Mouse (Mus musculus): ENCODE measurements around the gene Pdcd11. TPM values are rescaled to one million over a fixed set of nuclear protein-coding genes. Genes with fewer than 3 reads are reported as not detected.

Pdcd11 gene
- polyA plus RNA-seq, 1 experiment, result 42.4 TPM

DNA sequence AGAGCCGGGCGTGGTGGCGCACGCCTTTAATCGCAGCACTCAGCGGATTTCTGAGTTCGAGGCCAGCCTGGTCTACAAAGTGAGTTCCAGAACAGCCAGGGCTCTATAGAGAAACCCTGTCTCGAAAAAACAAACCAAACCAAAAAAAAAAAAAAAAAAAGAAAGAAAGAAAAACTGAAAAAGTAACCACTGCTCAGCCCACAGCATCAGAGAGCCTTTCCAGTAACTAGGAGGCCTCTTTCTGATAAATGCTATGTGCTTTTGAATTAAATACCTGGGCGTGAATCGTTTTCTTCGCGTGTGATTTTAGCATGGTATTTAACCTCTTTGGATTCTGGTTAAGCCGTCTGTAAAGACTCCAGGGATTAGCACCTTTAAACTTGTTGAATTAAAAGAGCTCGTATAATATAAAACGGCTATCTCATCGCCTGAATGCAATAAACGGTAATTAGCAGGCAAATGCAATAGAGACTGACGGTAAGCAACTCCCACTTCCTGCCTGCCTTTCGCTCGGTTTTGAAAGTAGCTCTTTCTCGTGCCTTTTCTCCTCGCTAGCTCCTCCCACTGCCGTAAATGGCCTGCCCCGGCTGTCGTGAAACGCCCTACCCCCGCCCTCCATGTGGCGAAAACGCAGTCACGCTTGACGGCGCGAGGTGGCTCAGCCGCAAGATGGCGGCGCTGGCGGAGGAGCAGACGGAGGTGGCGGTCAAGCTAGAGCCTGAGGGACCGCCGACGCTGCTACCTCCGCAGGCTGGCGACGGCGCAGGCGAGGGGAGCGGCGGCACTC lies 23.3 kb upstream of the Pdcd11 start, which contains the start of gene Taf5:
Gene Taf5 (plus strand): TSS at position 651 of the 787 bp plus-strand sequence.
- peaks cover 16% of the 10 kb centered on the region for H3K36me3 ChIP-seq (ENCODE audit: control insufficient read depth, insufficient read depth, low read length, poor library complexity, severe bottlenecking)
- H3K4me3 ChIP-seq (ENCODE audit: low read depth, low read length), result peak within 1 kb of the TSS; percentile 66
- no peaks in the 10 kb centered on the region for H3K27me3 ChIP-seq (ENCODE audit: control insufficient read depth, insufficient read depth, low read length, poor library complexity, severe bottlenecking)
- H3K4me1 ChIP-seq (ENCODE audit: control insufficient read depth, insufficient read depth, low read length), result no peaks in the 10 kb centered on the region
- TF ChIP-seq POLR2A (IDR thresholded peaks at IDR 0.05; ENCODE audit: insufficient read depth, low read length) (peak; percentile 98), CTCF (IDR thresholded peaks at IDR 0.05; ENCODE audit: low read depth, low read length) (no peak), EP300 (IDR thresholded peaks at IDR 0.05; ENCODE audit: insufficient read depth, low read depth, low read length) (peak; percentile 52; the same call in 1 of the 2 replicates)
- peak within 1 kb of the TSS; percentile 91 for H3K9ac ChIP-seq (ENCODE audit: low read depth, poor library complexity, severe bottlenecking)
- H3K27ac ChIP-seq (ENCODE audit: insufficient read depth, low read length), result peak within 1 kb of the TSS; percentile 24; the same call in 1 of the 2 replicates
- no peaks in the 10 kb centered on the region for H3K9me3 ChIP-seq (replicated peaks; ENCODE audit: control insufficient read depth, insufficient read depth, low read length, poor library complexity, severe bottlenecking)

DNA sequence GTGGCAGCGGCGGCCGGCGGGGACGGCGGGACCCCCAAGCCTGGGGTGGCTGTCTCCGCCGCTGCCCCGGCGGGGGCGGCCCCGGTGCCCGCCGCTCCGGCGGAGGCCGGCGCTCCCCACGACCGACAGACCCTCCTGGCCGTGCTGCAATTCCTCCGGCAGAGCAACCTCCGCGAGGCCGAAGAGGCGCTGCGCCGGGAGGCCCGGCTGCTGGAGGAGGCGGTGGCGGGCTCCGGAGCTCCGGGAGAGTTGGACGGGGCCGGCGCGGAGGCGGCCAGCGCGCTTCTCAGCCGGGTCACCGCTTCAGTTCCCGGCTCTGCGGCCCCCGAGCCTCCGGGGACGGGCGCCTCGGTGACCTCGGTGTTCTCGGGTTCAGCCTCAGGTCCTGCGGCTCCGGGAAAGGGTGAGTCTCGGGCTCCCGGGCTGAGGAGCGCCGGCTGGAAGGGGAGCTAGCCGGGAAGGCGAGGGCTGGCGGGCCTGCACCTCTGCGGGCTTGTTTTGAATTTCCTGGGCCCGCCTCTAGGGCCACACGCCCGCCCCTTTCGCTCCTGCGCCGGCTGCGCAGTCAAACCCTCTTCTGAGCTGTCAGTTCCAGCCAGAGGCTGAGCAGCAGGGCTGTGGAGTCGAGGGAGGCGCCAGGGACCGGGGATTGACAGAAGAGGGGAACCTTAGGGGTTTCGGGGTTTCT lies 22.5 kb upstream of the Pdcd11 start:
- Histone ChIP-seq H3K4me1 (ENCODE audit: control insufficient read depth, insufficient read depth, low read length) (no peaks in the 10 kb centered on the region), H3K9me3 (replicated peaks; ENCODE audit: control insufficient read depth, insufficient read depth, low read length, poor library complexity, severe bottlenecking) (no peaks in the 10 kb centered on the region), H3K4me3 (ENCODE audit: low read depth, low read length) (peak overlapping the region; percentile 66), H3K27ac (ENCODE audit: insufficient read depth, low read length) (no peak overlapping the region), H3K9ac (ENCODE audit: low read depth, poor library complexity, severe bottlenecking) (peak overlapping the region; percentile 91), H3K27me3 (ENCODE audit: control insufficient read depth, insufficient read depth, low read length, poor library complexity, severe bottlenecking) (no peaks in the 10 kb centered on the region), H3K36me3 (ENCODE audit: control insufficient read depth, insufficient read depth, low read length, poor library complexity, severe bottlenecking) (peaks cover 20% of the 10 kb centered on the region)
- no peak for TF ChIP-seq CTCF (IDR thresholded peaks at IDR 0.05; ENCODE audit: low read depth, low read length)
- TF ChIP-seq EP300 (IDR thresholded peaks at IDR 0.05; ENCODE audit: insufficient read depth, low read depth, low read length), result no peak
- no peak for TF ChIP-seq POLR2A (IDR thresholded peaks at IDR 0.05; ENCODE audit: insufficient read depth, low read length)

DNA sequence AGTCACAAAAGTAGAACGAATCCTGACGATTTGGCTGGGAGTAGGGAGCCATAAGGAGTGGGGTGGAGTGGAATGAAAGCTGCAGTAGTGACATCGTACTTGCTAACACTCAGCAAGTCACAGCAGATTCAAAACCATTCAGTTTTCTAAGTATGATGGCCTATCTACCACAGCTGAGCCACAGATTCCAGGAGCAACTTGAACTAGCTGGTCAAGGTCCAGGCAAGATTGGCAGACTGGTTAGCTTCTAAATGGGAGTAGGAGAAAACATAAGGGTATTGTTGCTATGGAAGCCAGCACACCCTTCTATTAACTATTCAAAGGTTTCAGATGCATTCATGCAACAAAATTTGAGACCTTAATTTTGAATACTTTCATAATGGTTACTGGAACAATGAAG lies 2.3 kb upstream of the Pdcd11 start:
- no peak overlapping the region for H3K4me3 ChIP-seq (ENCODE audit: low read depth, low read length)
- TF ChIP-seq CTCF (IDR thresholded peaks at IDR 0.05; ENCODE audit: low read depth, low read length) (no peak), POLR2A (IDR thresholded peaks at IDR 0.05; ENCODE audit: insufficient read depth, low read length) (no peak), EP300 (IDR thresholded peaks at IDR 0.05; ENCODE audit: insufficient read depth, low read depth, low read length) (no peak)
- no peaks in the 10 kb centered on the region for H3K9me3 ChIP-seq (replicated peaks; ENCODE audit: control insufficient read depth, insufficient read depth, low read length, poor library complexity, severe bottlenecking)
- no peaks in the 10 kb centered on the region for H3K27me3 ChIP-seq (ENCODE audit: control insufficient read depth, insufficient read depth, low read length, poor library complexity, severe bottlenecking)
- peaks cover 37% of the 10 kb centered on the region for H3K36me3 ChIP-seq (ENCODE audit: control insufficient read depth, insufficient read depth, low read length, poor library complexity, severe bottlenecking)
- no peaks in the 10 kb centered on the region for H3K4me1 ChIP-seq (ENCODE audit: control insufficient read depth, insufficient read depth, low read length)
- no peak overlapping the region for H3K9ac ChIP-seq (ENCODE audit: low read depth, poor library complexity, severe bottlenecking)
- H3K27ac ChIP-seq (ENCODE audit: insufficient read depth, low read length), result no peak overlapping the region

DNA sequence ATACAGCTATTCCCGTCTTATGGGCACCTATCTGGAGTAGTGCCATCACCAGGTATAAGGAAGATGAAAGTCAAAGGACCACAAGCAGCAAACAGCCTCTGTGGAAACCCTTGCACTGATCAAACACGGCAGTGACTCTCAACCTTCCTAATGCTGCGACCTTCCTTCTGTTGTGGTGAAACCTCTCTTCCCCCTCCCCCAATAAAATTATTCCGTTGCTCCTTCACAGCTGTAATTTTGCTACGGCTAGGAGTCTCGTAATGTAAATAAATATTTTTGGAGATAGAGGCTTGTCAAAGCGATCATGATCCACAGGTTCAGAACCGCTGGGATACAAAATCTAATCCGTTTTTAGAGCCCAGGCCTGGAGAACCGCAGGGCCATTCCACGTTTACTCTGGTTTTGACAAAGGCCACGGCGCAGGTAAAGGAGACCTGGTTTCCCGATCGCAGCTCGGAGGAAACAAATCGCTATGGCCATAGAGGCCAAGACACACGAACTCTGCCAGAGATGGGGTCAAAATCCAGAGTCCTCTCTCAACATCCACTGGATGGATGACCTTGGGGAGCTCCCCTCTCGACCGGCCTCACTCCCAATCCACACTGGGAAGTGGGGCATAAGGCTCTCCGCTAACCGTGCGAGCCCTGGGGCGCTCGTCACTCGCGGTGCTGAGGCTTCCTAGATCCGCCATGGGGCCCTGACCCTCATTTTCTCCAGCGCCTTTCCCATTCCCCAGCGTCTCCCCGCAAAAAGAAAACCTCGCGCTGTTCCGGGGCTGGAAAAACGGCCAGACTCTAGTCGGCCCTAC lies 646 bp upstream of the Pdcd11 start:
- H3K4me3 ChIP-seq (ENCODE audit: low read depth, low read length), result peak overlapping the region; percentile 80
- peak overlapping the region; percentile 18 for H3K27ac ChIP-seq (ENCODE audit: insufficient read depth, low read length)
- no peaks in the 10 kb centered on the region for H3K4me1 ChIP-seq (ENCODE audit: control insufficient read depth, insufficient read depth, low read length)
- peaks cover 28% of the 10 kb centered on the region for H3K36me3 ChIP-seq (ENCODE audit: control insufficient read depth, insufficient read depth, low read length, poor library complexity, severe bottlenecking)
- TF ChIP-seq CTCF (IDR thresholded peaks at IDR 0.05; ENCODE audit: low read depth, low read length) (no peak), EP300 (IDR thresholded peaks at IDR 0.05; ENCODE audit: insufficient read depth, low read depth, low read length) (no peak), POLR2A (IDR thresholded peaks at IDR 0.05; ENCODE audit: insufficient read depth, low read length) (no peak)
- H3K9ac ChIP-seq (ENCODE audit: low read depth, poor library complexity, severe bottlenecking), result peak overlapping the region; percentile 84
- no peaks in the 10 kb centered on the region for H3K27me3 ChIP-seq (ENCODE audit: control insufficient read depth, insufficient read depth, low read length, poor library complexity, severe bottlenecking)
- no peaks in the 10 kb centered on the region for H3K9me3 ChIP-seq (replicated peaks; ENCODE audit: control insufficient read depth, insufficient read depth, low read length, poor library complexity, severe bottlenecking)

DNA sequence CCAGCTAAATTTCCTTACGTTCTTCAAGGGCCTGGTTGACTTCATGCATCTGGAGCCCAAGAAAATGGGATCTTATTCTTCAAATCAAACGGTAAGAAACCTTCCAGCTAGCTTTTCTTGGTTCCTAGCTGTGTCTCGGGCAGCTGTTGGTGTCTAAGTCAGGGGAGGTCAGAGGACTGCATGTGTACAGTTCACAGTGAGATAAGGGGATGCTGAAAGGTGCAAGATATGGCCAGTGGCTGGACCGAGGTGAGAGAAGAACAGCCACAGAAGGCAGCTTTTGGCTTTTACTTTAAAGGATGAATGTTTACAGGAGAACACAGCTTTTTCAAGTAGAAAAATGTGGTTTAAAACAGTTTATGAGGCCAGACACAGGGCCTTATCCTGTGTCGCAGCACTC lies 10.5 kb downstream of the Pdcd11 start:
- TF ChIP-seq POLR2A (IDR thresholded peaks at IDR 0.05; ENCODE audit: insufficient read depth, low read length) (no peak), EP300 (IDR thresholded peaks at IDR 0.05; ENCODE audit: insufficient read depth, low read depth, low read length) (no peak), CTCF (IDR thresholded peaks at IDR 0.05; ENCODE audit: low read depth, low read length) (no peak)
- no peak overlapping the region for H3K4me3 ChIP-seq (ENCODE audit: low read depth, low read length)
- H3K9me3 ChIP-seq (replicated peaks; ENCODE audit: control insufficient read depth, insufficient read depth, low read length, poor library complexity, severe bottlenecking), result no peaks in the 10 kb centered on the region
- no peaks in the 10 kb centered on the region for H3K27me3 ChIP-seq (ENCODE audit: control insufficient read depth, insufficient read depth, low read length, poor library complexity, severe bottlenecking)
- peaks cover 82% of the 10 kb centered on the region for H3K36me3 ChIP-seq (ENCODE audit: control insufficient read depth, insufficient read depth, low read length, poor library complexity, severe bottlenecking)
- no peaks in the 10 kb centered on the region for H3K4me1 ChIP-seq (ENCODE audit: control insufficient read depth, insufficient read depth, low read length)
- no peak overlapping the region for H3K9ac ChIP-seq (ENCODE audit: low read depth, poor library complexity, severe bottlenecking)
- no peak overlapping the region for H3K27ac ChIP-seq (ENCODE audit: insufficient read depth, low read length)

Measured in ES-Bruce4 (cell line).